Mouse (Mus musculus) embryonic stem cell, embryonic (primary cell): ENCODE measurements around the gene Rrm2.

Experiments used
- CTCF ChIA-PET, 4 experiments: fragments of 300-600 bp in 2 of 4; fragments of 350-600 bp in 2 of 4; sonication (Branson Sonifier 250); formaldehyde crosslinking; loops; one replicate each; lab custom pipeline; 2022; ENCODE audit warnings: inconsistent platforms in 2 of 4; lab: Charles Lee
- POLR2A ChIA-PET, 4 experiments: fragments of 300-600 bp in 2 of 4; fragments of 350-600 bp in 2 of 4; sonication (Branson Sonifier 250); formaldehyde crosslinking; loops; one replicate each; lab custom pipeline; 2022; ENCODE audit warnings: antibody characterized with exemption in 4 of 4, inconsistent platforms in 1 of 4; lab: Charles Lee

Gene Rrm2

DNA sequence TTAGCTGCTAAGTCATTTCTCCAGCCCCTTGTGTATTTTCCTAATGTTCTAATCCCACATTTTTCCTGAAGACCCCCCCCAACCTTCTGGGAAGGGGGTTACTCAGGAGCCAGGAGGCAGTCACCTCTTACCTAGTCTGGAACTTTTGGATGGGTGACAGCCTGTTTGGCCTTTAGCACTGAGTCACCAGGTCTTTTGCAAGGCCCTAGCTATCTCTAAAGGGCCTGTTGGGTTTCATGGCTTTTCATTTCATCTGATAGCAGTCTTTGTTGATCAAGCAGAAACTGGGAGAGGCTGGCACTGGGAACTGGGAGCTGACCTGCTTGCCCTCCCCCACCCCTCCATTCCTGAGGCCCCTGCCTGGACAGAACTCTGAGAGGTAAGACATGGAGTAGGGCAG is 49.3 kb downstream of the Rrm2 start:
- ChIA-PET CTCF (interaction anchor here in 2 of 4 experiments (0.9 to 1.5 kb wide), 4 partner anchors 16 to 194 kb away, joined by 3 to 6 read pairs (median 4); no protein-coding TSS in a partner anchor), POLR2A (interaction anchor here in 3 of 4 experiments (0.6 to 3.4 kb wide), 6 partner anchors 10 to 195 kb away, joined by 3 to 17 read pairs (median 3); partner anchors contain the start of gene Grhl1 (in 1 of the 3))

DNA sequence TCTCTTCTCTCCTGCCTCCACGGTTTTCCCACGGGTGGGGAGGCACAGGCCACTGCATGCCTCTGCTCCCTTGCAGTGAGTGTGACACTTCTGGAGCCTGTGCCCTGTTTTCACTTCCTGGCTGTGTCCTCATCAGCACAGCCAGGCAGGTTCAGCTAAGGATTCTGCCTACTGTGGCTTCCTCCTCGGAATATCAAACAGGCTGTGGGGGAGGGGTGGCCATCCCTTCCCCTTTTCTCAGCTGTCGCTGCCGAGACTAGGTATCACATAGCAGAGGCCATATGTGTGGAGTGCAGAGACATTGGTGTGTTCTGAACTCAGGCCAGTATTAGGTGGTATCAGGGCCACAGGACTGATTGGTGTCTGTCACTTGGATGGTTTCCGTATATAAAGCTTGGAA is 50.3 kb downstream of the Rrm2 start:
- POLR2A ChIA-PET, result interaction anchor here in 2 of 4 experiments (0.5 to 3.4 kb wide), 8 partner anchors 11 to 698 kb away, joined by 3 to 17 read pairs (median 3); partner anchors contain the start of genes Grhl1 (in 1 of the 2) and Mboat2 (in 1 of the 2)

DNA sequence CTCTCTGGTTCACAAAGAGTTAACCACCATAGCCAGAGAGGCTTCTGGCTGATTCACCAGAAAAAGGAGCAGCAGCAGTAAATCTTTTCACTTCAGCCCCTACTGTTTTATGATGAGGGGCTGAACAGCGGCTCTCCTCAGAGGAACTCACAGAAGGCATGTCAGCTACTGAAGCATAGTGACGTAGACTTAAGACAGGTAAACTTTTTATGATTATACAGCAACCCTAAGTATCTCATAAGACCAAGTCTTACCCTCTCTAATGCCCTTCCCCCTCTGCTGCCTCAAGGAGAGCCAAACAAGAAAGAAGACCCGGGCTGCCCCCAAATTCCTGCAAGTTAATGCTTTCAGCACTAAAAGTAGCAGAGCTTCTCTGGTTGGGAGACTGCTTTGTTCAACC is 54.2 kb downstream of the Rrm2 start:
- ChIA-PET POLR2A (interaction anchor here in 1 of 4 experiments (0.5 kb wide), 1 partner anchor 36 kb away, joined by 3 read pairs; no protein-coding TSS in a partner anchor), CTCF (interaction anchor here in 2 of 4 experiments (1.2 kb wide), 2 partner anchors 186 to 189 kb away, joined by 3 to 5 read pairs; no protein-coding TSS in a partner anchor)

More for the DNA sequence above, 50.3 kb downstream of the Rrm2 start:
- CTCF ChIA-PET, result interaction anchor here in 2 of 4 experiments (0.9 to 1.5 kb wide), 4 partner anchors 48 to 193 kb away, joined by 3 to 6 read pairs (median 4); no protein-coding TSS in a partner anchor
